Mouse (Mus musculus): ENCODE results near the gene Szt2. TPM values are rescaled to one million over a fixed set of nuclear protein-coding genes. Genes with fewer than 3 reads are reported as not detected.

Szt2 gene
- polyA plus RNA-seq, 1 experiment from 2014 or later, result 13.6 TPM

Other genes starting within 250 kb of the Szt2 start
- gene Kdm4a, start 229.2 kb downstream of the Szt2 start, polyA plus RNA-seq (2016; fragmentation: Nextera tagmentation; extraction: Ambion mirVana), result 57.0 and 57.2 TPM in 2 replicates
- gene Ptprf, start 117.9 kb downstream of the Szt2 start, polyA plus RNA-seq (2016; fragmentation: Nextera tagmentation; extraction: Ambion mirVana), result 113 and 123 TPM in 2 replicates
- gene Med8, start 64 bp upstream of the Szt2 start, polyA plus RNA-seq (2016; fragmentation: Nextera tagmentation; extraction: Ambion mirVana), result 144 and 147 TPM in 2 replicates
- 35.4 and 37.6 TPM in 2 replicates for gene Elovl1, start 18.8 kb upstream of the Szt2 start, polyA plus RNA-seq (2016; fragmentation: Nextera tagmentation; extraction: Ambion mirVana)
- 233 and 235 TPM in 2 replicates for gene Cdc20, start 28.1 kb upstream of the Szt2 start, polyA plus RNA-seq (2016; fragmentation: Nextera tagmentation; extraction: Ambion mirVana)
- 0.54 and 0.77 TPM in 2 replicates for gene Mpl, start 48.2 kb upstream of the Szt2 start, polyA plus RNA-seq (2016; fragmentation: Nextera tagmentation; extraction: Ambion mirVana)
- gene Tie1, start 80.8 kb upstream of the Szt2 start, polyA plus RNA-seq (2016; fragmentation: Nextera tagmentation; extraction: Ambion mirVana), result 16.2 and 21.0 TPM in 2 replicates
- 0.26 and 0.48 TPM in 2 replicates for gene 2610528J11Rik, start 117.7 kb upstream of the Szt2 start, polyA plus RNA-seq (2016; fragmentation: Nextera tagmentation; extraction: Ambion mirVana)
- gene Tmem125, start 134.8 kb upstream of the Szt2 start, polyA plus RNA-seq (2016; fragmentation: Nextera tagmentation; extraction: Ambion mirVana), result 0.13 and 0.26 TPM in 2 replicates
- 0.92 and 1.5 TPM in 2 replicates for gene Cfap57, start 211.5 kb upstream of the Szt2 start, polyA plus RNA-seq (2016; fragmentation: Nextera tagmentation; extraction: Ambion mirVana)
- gene Ebna1bp2, start 211.5 kb upstream of the Szt2 start, polyA plus RNA-seq (2016; fragmentation: Nextera tagmentation; extraction: Ambion mirVana), result 167 TPM in 2 replicates
- not detected in 2 replicates for gene Olfr62, start 249.7 kb upstream of the Szt2 start, polyA plus RNA-seq (2016; fragmentation: Nextera tagmentation; extraction: Ambion mirVana)